ENCODE assay signal across 8 mouse cellular contexts in genomic region chr1:181841396-181841795, GRCm38 (mm10). TPM values are rescaled to one million over a fixed set of nuclear protein-coding genes. Genes with fewer than 3 reads are reported as not detected.
A peak's percentile ranks its signal among the peaks of the same experiment; 100 is the strongest.
DNase-seq lines count a peak whose midpoint lies in the region; ATAC-seq and TF ChIP-seq lines count a peak whose summit lies in the region.

No protein-coding gene starts in this region.

- H3K27me3 ChIP-seq in kidney, embryonic 14.5 days (ENCODE audit: control insufficient read depth, insufficient read depth, low read length): no peaks in the 10 kb centered on the region
- no peaks in the 10 kb centered on the region for H3K27me3 ChIP-seq in embryonic facial prominence, embryonic 11.5 days (ENCODE audit: control insufficient read depth, insufficient read depth, low read length)
- H3K27me3 ChIP-seq in intestine, embryonic 16.5 days (replicated peaks; ENCODE audit: control insufficient read depth, insufficient read depth, low read length): no peaks in the 10 kb centered on the region
- no peaks in the 10 kb centered on the region for H3K27me3 ChIP-seq in myocyte (ENCODE audit: control insufficient read depth, insufficient read depth, insufficient read length)

- under 1% methylated on average over 16 of the region's 16 CpGs for WGBS in kidney, embryonic 14.5 days
- WGBS in embryonic facial prominence, embryonic 11.5 days: under 1% methylated on average over 16 of the region's 16 CpGs
- under 1% methylated on average over 16 of the region's 16 CpGs for WGBS in intestine, embryonic 16.5 days

- peaks cover 5% of the 10 kb centered on the region for H3K36me3 ChIP-seq in kidney, embryonic 14.5 days (ENCODE audit: control insufficient read depth, insufficient read depth, low read length)
- H3K36me3 ChIP-seq in embryonic facial prominence, embryonic 11.5 days (replicated peaks; ENCODE audit: control insufficient read depth, insufficient read depth, low read depth, low read length): no peaks in the 10 kb centered on the region
- peaks cover 3% of the 10 kb centered on the region; the same call in 1 of the 2 replicates for H3K36me3 ChIP-seq in intestine, embryonic 16.5 days (ENCODE audit: control insufficient read depth, insufficient read depth, low read length)
- H3K36me3 ChIP-seq in myocyte (ENCODE audit: control insufficient read depth, insufficient read depth): no peaks in the 10 kb centered on the region

- H3K4me3 ChIP-seq in kidney, embryonic 14.5 days (ENCODE audit: low read length): peak overlapping the region; percentile 90
- peak overlapping the region; percentile 87 for H3K4me3 ChIP-seq in embryonic facial prominence, embryonic 11.5 days (ENCODE audit: low read depth, low read length)
- peak overlapping the region; percentile 87 for H3K4me3 ChIP-seq in intestine, embryonic 16.5 days (ENCODE audit: low read length)
- peak overlapping the region; percentile 76 for H3K4me3 ChIP-seq in myocyte

- no peaks in the 10 kb centered on the region for H3K9me3 ChIP-seq in kidney, embryonic 14.5 days (ENCODE audit: control insufficient read depth, low read length)
- H3K9me3 ChIP-seq in embryonic facial prominence, embryonic 11.5 days (replicated peaks; ENCODE audit: control insufficient read depth, low read length): no peaks in the 10 kb centered on the region
- H3K9me3 ChIP-seq in intestine, embryonic 16.5 days (ENCODE audit: control insufficient read depth, low read length): no peaks in the 10 kb centered on the region

- no peak for DNase-seq in kidney, adult 18-20 months
- DNase-seq in embryonic facial prominence, embryonic 11.5 days (ENCODE audit: low spot score): peak; percentile 48
- DNase-seq in frontal cortex, postnatal 36 days (ENCODE audit: low spot score in 2 of 2): no peak
- no peak for DNase-seq in left cerebral cortex, postnatal 25 days (ENCODE audit: low spot score in 2 of 2)
- DNase-seq in spleen, postnatal 14 days (ENCODE audit: low spot score in 2 of 2): no peak

- H3ac ChIP-seq in myocyte (ENCODE audit: control insufficient read depth, insufficient read length): peak overlapping the region; percentile 88

- no peak for ATAC-seq in kidney, embryonic 14.5 days (ENCODE audit: low FRiP score, low TSS enrichment)
- no peak for ATAC-seq in embryonic facial prominence, embryonic 11.5 days (replicated peaks; ENCODE audit: insufficient number of reproducible peaks, low FRiP score, low TSS enrichment, low read depth)
- peak; percentile 5 for ATAC-seq in intestine, embryonic 16.5 days

- intact Hi-C loops in left cerebral cortex, postnatal 25 days (cut with DNase I): loop anchor here (5.0 kb wide), 1 partner anchor 41 kb away; no protein-coding TSS in a partner anchor

- peak overlapping the region; percentile 93 for H3K9ac ChIP-seq in kidney, embryonic 14.5 days (ENCODE audit: low read depth, low read length)
- peak overlapping the region; percentile 92 for H3K9ac ChIP-seq in embryonic facial prominence, embryonic 11.5 days (replicated peaks; ENCODE audit: low read length)
- peak overlapping the region; percentile 94 for H3K9ac ChIP-seq in intestine, embryonic 16.5 days (ENCODE audit: low read depth, low read length)

- no peak for TF ChIP-seq POLR2A in myocyte (IDR thresholded peaks at IDR 0.05; ENCODE audit: insufficient read length, low read depth)

- H3K79me2 ChIP-seq in myocyte (ENCODE audit: control insufficient read depth, insufficient read depth): peaks cover 54% of the 10 kb centered on the region

- H3K27ac ChIP-seq in kidney, embryonic 14.5 days (ENCODE audit: low read depth, low read length): peak overlapping the region; percentile 95
- H3K27ac ChIP-seq in embryonic facial prominence, embryonic 11.5 days (replicated peaks; ENCODE audit: low read depth, low read length): peak overlapping the region; percentile 92
- peak overlapping the region; percentile 98 for H3K27ac ChIP-seq in intestine, embryonic 16.5 days (ENCODE audit: low read length)

- peak overlapping the region; percentile 89 for H3K4me2 ChIP-seq in kidney, embryonic 14.5 days (replicated peaks; ENCODE audit: low read depth, low read length)
- peak overlapping the region; percentile 81 for H3K4me2 ChIP-seq in embryonic facial prominence, embryonic 11.5 days (ENCODE audit: low read depth, low read length)
- H3K4me2 ChIP-seq in intestine, embryonic 16.5 days (ENCODE audit: low read depth, low read length): peak overlapping the region; percentile 77
- H3K4me2 ChIP-seq in myocyte (ENCODE audit: low read depth): peak overlapping the region; percentile 77

- peaks cover 18% of the 10 kb centered on the region for H3K4me1 ChIP-seq in kidney, embryonic 14.5 days (ENCODE audit: control insufficient read depth, insufficient read depth, low read length)
- H3K4me1 ChIP-seq in embryonic facial prominence, embryonic 11.5 days (ENCODE audit: control insufficient read depth, insufficient read depth, low read length): peaks cover 2% of the 10 kb centered on the region; the same call in 1 of the 2 replicates
- peaks cover 22% of the 10 kb centered on the region for H3K4me1 ChIP-seq in intestine, embryonic 16.5 days (ENCODE audit: control insufficient read depth, insufficient read depth, low read length)

TF ChIP-seq in myocyte, 11 proteins besides CTCF, POLR2A, EP300 and RAD21:
- TF ChIP-seq MYOD1 (IDR thresholded peaks at IDR 0.05; ENCODE audit: control insufficient read depth in 1 of 3, insufficient read length in 2 of 3, low read depth in 2 of 3) (no peak), CEBPB (IDR thresholded peaks at IDR 0.05; ENCODE audit: insufficient read depth, poor library complexity, severe bottlenecking) (no peak), E2F4 (IDR thresholded peaks at IDR 0.05; ENCODE audit: insufficient read depth) (no peak), TCF12 (IDR thresholded peaks at IDR 0.05; ENCODE audit: insufficient read depth, poor library complexity, severe bottlenecking) (no peak), USF1 (IDR thresholded peaks at IDR 0.05; ENCODE audit: low read depth) (no peak), REST (IDR thresholded peaks at IDR 0.05; ENCODE audit: insufficient read depth, insufficient read length) (no peak), SRF (IDR thresholded peaks at IDR 0.05; ENCODE audit: control insufficient read depth, insufficient read length, low read depth) (no peak), POLR2AphosphoS2 (IDR thresholded peaks at IDR 0.05; ENCODE audit: insufficient read length, low read depth) (no peak), TCF3 (IDR thresholded peaks at IDR 0.05; ENCODE audit: insufficient read length, low read depth) (no peak), MAX (IDR thresholded peaks at IDR 0.05; ENCODE audit: low read depth) (no peak), MYOG (IDR thresholded peaks at IDR 0.05; ENCODE audit: control insufficient read depth in 1 of 3, insufficient read depth in 1 of 3, insufficient read length in 2 of 3, low read depth in 2 of 3) (no peak)
TF ChIP-seq in myocyte: peak in this region for 0.

RNA-seq across cellular contexts. Expression of gene Lbr, which starts 1.4 kb away (rescaled TPM):
- polyA plus RNA-seq in kidney, embryonic 14.5 days (2014; fragmentation: Nextera tagmentation; extraction: Ambion mirVana): 92.2 and 129 TPM in 2 replicates
- 166 and 181 TPM in 2 replicates for polyA plus RNA-seq in embryonic facial prominence, embryonic 11.5 days (2014; fragmentation: Nextera tagmentation; extraction: Ambion mirVana)
- 123 and 130 TPM in 2 replicates for polyA plus RNA-seq in intestine, embryonic 16.5 days (2015; fragmentation: Nextera tagmentation; extraction: Ambion mirVana)
- 15.1 TPM for polyA plus RNA-seq in myocyte (2012; fragmentation: generic; extraction: Trizol)
- 10 to 100 TPM; 12.7 to 12.9 TPM for total RNA-seq in left cerebral cortex, postnatal 25 days (2021)
